Mouse (Mus musculus): ENCODE data around the gene Ttc28. TPM values are rescaled to one million over a fixed set of nuclear protein-coding genes. Genes with fewer than 3 reads are reported as not detected.

Gene Ttc28
- polyA plus RNA-seq, 1 experiment from 2014 or later = 9.0 TPM

DNA sequence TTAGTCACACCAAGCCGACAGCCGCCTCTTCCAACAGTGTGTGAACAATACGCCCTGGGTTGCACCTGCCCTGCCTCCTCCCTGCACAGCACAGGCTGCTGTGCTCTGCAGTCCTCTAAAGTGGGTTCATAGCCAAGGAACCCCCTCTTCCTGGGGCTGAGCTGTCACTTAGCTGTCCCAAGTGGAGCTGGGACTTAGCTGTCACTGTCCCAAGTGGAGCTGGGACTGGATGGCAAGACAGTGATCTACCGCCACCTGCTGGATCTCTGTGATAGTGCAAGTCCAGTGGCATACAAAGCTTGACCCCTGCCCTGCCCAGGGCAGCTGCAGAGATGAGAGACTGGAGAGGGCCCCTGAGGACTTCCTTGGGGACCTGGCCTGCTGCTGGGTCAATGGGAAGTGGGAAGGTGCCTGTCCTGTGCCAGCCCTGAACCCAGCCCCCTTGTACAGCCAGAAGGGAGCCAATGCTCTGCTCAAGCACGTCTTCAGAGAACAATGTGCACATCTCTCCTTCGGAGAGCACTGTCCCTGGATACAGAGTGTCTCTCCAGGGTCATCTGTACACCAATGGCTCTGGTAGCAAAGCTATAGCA lies 390.1 kb downstream of the Ttc28 start:
- no peaks in the 10 kb centered on the region for H3K4me1 ChIP-seq (ENCODE audit: control insufficient read depth, insufficient read depth, low read length)
- peaks cover 12% of the 10 kb centered on the region for H3K36me3 ChIP-seq (ENCODE audit: control insufficient read depth, insufficient read depth, low read length)
- H3K27me3 ChIP-seq (ENCODE audit: control insufficient read depth, insufficient read depth, low read length) = no peaks in the 10 kb centered on the region
- whole genome bisulfite sequencing = 70% methylated on average over 6 of the region's 6 CpGs
- no peak for ATAC-seq (ENCODE audit: insufficient read depth, low FRiP score)
- no peak overlapping the region for H3K4me2 ChIP-seq (ENCODE audit: low read depth, low read length)
- no peak overlapping the region for H3K4me3 ChIP-seq (replicated peaks; ENCODE audit: low read length)
- H3K9ac ChIP-seq (ENCODE audit: low read length) = no peak overlapping the region
- H3K9me3 ChIP-seq (replicated peaks; ENCODE audit: control insufficient read depth, low read length) = peaks cover 9% of the 10 kb centered on the region; the same call in 1 of the 2 replicates
- H3K27ac ChIP-seq (ENCODE audit: low read length) = no peak overlapping the region

DNA sequence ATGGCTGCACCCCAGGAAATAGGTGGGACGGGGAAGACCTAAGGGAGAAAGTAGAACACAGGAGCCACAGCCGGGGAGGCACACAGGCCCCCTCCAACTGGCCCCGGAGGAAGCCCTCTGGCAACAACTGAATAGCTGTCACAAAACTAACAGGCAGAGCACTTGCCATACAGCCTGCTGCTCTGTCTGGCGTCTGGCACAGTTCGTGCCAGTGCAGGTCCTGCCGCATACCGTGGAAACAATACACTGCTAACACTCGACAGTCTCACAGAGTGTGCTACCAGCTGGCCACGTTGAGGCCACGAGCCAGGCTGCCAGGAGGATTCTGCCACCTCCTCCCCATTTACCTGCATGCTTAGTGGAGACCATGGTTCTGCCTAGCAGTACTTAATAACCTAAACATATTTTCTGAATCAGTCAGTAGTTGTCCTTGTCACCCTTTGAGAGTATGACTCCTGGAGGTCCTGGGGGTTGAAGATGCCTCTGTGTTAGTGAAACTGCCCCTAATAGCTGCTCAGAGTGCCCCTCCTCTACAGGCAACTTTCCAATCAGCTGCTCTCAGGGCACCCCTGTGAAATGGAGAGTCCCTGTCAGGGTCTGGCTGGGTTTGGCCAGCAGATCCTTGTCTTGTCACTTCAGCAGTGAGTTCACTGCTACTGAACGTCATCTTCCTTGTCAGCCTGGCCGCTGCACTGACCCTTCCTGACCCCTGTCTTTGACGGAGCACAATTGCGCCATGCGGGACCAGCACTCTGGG lies 390.8 kb downstream of the Ttc28 start:
- 64% methylated on average over 15 of the region's 15 CpGs for WGBS
- Histone ChIP-seq H3K4me2 (ENCODE audit: low read depth, low read length) (no peak overlapping the region), H3K27ac (ENCODE audit: low read length) (no peak overlapping the region), H3K36me3 (ENCODE audit: control insufficient read depth, insufficient read depth, low read length) (peaks cover 12% of the 10 kb centered on the region), H3K27me3 (ENCODE audit: control insufficient read depth, insufficient read depth, low read length) (no peaks in the 10 kb centered on the region), H3K4me3 (replicated peaks; ENCODE audit: low read length) (no peak overlapping the region), H3K9ac (ENCODE audit: low read length) (no peak overlapping the region), H3K4me1 (ENCODE audit: control insufficient read depth, insufficient read depth, low read length) (no peaks in the 10 kb centered on the region), H3K9me3 (replicated peaks; ENCODE audit: control insufficient read depth, low read length) (peaks cover 9% of the 10 kb centered on the region; the same call in 1 of the 2 replicates)
- no peak for ATAC-seq (ENCODE audit: insufficient read depth, low FRiP score)

DNA sequence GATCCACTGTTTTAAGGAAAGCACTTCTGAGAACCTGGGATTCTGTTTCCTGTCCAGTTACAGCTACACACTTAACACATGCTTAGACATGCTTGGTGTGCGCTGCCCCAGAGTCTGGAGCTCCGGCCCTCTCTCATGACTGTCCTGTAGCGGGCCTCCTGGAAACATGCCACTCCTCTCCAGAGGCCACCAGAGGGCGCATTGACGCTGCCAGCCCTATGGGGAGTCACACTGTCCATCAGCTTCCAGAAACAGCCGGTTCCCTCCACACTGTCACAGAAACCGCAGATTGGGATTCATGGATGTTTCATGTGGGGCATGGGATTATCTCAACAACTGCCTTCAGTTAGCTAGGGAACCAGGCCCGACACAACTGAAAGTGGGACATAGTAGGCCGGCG lies 394.0 kb downstream of the Ttc28 start:
- Histone ChIP-seq H3K36me3 (ENCODE audit: control insufficient read depth, insufficient read depth, low read length) (peaks cover 7% of the 10 kb centered on the region; the same call in 1 of the 2 replicates), H3K27me3 (ENCODE audit: control insufficient read depth, insufficient read depth, low read length) (no peaks in the 10 kb centered on the region), H3K4me2 (ENCODE audit: low read depth, low read length) (no peak overlapping the region), H3K27ac (ENCODE audit: low read length) (no peak overlapping the region), H3K4me3 (replicated peaks; ENCODE audit: low read length) (no peak overlapping the region), H3K9me3 (replicated peaks; ENCODE audit: control insufficient read depth, low read length) (no peaks in the 10 kb centered on the region), H3K4me1 (ENCODE audit: control insufficient read depth, insufficient read depth, low read length) (no peaks in the 10 kb centered on the region), H3K9ac (ENCODE audit: low read length) (no peak overlapping the region)
- peak; percentile 46; the same call in 1 of the 2 replicates for ATAC-seq (ENCODE audit: insufficient read depth, low FRiP score)
- 30% methylated on average over 10 of the region's 10 CpGs for WGBS

DNA sequence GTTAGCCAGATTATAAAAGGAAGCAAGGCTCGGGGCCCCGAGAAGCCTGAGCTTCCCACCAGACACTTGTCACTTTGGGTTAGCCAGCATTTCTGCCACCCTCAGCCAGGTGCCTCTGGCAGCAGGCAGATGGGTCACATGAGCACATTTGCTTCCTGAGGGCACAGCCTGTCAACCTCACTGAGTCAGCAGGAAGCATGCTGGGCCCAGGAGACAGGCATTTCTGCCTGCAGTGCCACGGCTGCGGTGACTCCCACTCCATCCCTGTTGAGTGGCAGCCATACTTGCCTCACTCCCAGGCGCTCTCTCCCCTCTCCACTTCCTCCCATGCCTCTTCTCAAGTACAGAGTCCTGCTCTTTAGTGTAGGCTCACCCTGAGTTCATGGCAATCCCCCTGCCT lies 395.3 kb downstream of the Ttc28 start:
- Histone ChIP-seq H3K36me3 (ENCODE audit: control insufficient read depth, insufficient read depth, low read length) (peaks cover 7% of the 10 kb centered on the region; the same call in 1 of the 2 replicates), H3K27ac (ENCODE audit: low read length) (no peak overlapping the region), H3K27me3 (ENCODE audit: control insufficient read depth, insufficient read depth, low read length) (no peaks in the 10 kb centered on the region), H3K4me3 (replicated peaks; ENCODE audit: low read length) (no peak overlapping the region), H3K4me2 (ENCODE audit: low read depth, low read length) (no peak overlapping the region), H3K9me3 (replicated peaks; ENCODE audit: control insufficient read depth, low read length) (no peaks in the 10 kb centered on the region), H3K9ac (ENCODE audit: low read length) (no peak overlapping the region), H3K4me1 (ENCODE audit: control insufficient read depth, insufficient read depth, low read length) (no peaks in the 10 kb centered on the region)
- WGBS = 80% methylated on average over 5 of the region's 5 CpGs
- no peak for ATAC-seq (ENCODE audit: insufficient read depth, low FRiP score)

DNA sequence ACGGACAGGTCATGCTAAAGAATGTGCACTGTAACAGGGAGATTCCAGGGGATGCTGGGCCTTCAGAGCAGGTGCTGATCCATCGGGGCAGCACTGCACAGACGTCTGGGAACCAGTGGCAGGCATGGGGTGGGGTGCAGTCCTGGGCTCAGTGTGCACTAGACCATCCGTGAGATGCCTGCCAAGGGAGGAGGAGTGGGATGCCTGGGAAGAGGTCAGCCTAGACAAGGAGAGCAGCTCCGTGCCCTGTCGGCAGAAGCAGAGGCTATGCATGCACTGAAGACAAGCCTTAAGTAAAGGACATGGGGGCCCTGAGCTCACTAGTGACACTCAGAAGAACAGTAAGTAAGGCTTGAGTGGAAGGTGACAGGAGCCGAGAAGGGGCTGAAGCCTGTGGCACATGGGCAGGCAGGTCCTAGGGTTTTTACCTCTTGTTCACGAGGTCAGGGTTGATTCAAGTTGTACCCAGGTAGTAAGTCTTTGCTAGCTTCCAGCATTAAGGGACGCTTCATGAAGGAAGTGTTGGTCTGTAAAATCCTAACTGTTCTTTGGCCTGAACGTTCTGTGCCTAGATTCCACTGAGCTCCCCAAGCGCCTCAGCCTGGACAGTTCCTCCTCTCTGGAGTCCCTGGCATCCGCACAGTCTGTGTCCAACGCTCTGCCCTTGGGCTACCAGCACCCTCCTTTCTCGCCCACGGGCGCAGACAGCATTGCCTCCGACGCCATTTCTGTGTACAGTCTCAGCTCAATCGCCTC lies 405.0 kb downstream of the Ttc28 start:
- Histone ChIP-seq H3K27ac (ENCODE audit: low read length) (no peak overlapping the region), H3K4me3 (replicated peaks; ENCODE audit: low read length) (no peak overlapping the region), H3K27me3 (ENCODE audit: control insufficient read depth, insufficient read depth, low read length) (no peaks in the 10 kb centered on the region), H3K9ac (ENCODE audit: low read length) (no peak overlapping the region), H3K4me1 (ENCODE audit: control insufficient read depth, insufficient read depth, low read length) (no peaks in the 10 kb centered on the region), H3K4me2 (ENCODE audit: low read depth, low read length) (no peak overlapping the region), H3K9me3 (replicated peaks; ENCODE audit: control insufficient read depth, low read length) (no peaks in the 10 kb centered on the region), H3K36me3 (ENCODE audit: control insufficient read depth, insufficient read depth, low read length) (peaks cover 5% of the 10 kb centered on the region; the same call in 1 of the 2 replicates)
- ATAC-seq (ENCODE audit: insufficient read depth, low FRiP score) = no peak
- WGBS = 83% methylated on average over 19 of the region's 19 CpGs

DNA sequence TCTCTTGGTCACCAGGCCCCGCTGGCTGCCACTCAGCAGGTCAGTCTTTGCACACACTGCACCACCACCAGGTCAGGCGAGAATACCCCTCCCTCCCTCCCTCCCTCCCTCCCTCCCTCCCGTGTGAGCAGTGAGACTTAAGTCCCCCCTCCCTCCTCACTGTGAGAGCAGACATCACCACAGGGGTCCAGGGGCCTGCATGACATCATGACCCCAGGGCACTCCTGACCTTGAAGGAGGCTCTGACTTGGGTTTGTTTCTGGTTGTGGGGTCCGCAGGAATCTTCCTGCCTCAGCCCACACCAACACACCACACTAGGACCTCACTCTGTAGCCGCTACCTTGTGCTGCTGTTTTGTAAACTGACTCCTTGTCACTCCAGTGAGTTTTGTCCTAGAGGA lies 408.0 kb downstream of the Ttc28 start:
- H3K27ac ChIP-seq (ENCODE audit: low read length) = no peak overlapping the region
- ATAC-seq (ENCODE audit: insufficient read depth, low FRiP score) = no peak
- H3K9ac ChIP-seq (ENCODE audit: low read length) = no peak overlapping the region
- H3K36me3 ChIP-seq (ENCODE audit: control insufficient read depth, insufficient read depth, low read length) = peaks cover 5% of the 10 kb centered on the region; the same call in 1 of the 2 replicates
- no peaks in the 10 kb centered on the region for H3K27me3 ChIP-seq (ENCODE audit: control insufficient read depth, insufficient read depth, low read length)
- H3K9me3 ChIP-seq (replicated peaks; ENCODE audit: control insufficient read depth, low read length) = no peaks in the 10 kb centered on the region
- no peak overlapping the region for H3K4me3 ChIP-seq (replicated peaks; ENCODE audit: low read length)
- H3K4me2 ChIP-seq (ENCODE audit: low read depth, low read length) = no peak overlapping the region
- H3K4me1 ChIP-seq (ENCODE audit: control insufficient read depth, insufficient read depth, low read length) = no peaks in the 10 kb centered on the region
- 78% methylated on average over 5 of the region's 5 CpGs for WGBS

DNA sequence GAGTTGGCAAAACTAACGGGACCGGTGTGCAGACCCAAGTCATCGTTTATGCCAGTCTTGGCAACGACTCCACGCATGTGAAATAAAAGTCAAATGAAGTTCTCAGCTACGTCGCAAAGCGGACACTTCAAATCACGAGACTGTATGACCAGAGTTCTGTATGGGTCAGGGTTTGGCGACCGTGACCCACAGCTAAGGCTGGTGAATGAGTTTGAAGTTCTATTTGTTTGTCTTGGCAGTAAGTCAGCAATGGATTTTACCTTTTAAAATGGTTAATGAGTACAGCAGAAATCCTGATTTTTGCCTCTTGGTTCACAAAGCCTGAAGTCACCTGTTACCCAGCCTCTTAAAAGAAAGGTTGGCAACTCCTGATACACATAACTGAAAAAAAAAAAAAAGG lies 408.9 kb downstream of the Ttc28 start:
- 76% methylated on average over 11 of the region's 11 CpGs for WGBS
- H3K4me2 ChIP-seq (ENCODE audit: low read depth, low read length) = no peak overlapping the region
- H3K4me1 ChIP-seq (ENCODE audit: control insufficient read depth, insufficient read depth, low read length) = no peaks in the 10 kb centered on the region
- no peak overlapping the region for H3K9ac ChIP-seq (ENCODE audit: low read length)
- H3K27me3 ChIP-seq (ENCODE audit: control insufficient read depth, insufficient read depth, low read length) = no peaks in the 10 kb centered on the region
- ATAC-seq (ENCODE audit: insufficient read depth, low FRiP score) = no peak
- peaks cover 5% of the 10 kb centered on the region; the same call in 1 of the 2 replicates for H3K36me3 ChIP-seq (ENCODE audit: control insufficient read depth, insufficient read depth, low read length)
- H3K9me3 ChIP-seq (replicated peaks; ENCODE audit: control insufficient read depth, low read length) = no peaks in the 10 kb centered on the region
- H3K27ac ChIP-seq (ENCODE audit: low read length) = no peak overlapping the region
- H3K4me3 ChIP-seq (replicated peaks; ENCODE audit: low read length) = no peak overlapping the region

DNA sequence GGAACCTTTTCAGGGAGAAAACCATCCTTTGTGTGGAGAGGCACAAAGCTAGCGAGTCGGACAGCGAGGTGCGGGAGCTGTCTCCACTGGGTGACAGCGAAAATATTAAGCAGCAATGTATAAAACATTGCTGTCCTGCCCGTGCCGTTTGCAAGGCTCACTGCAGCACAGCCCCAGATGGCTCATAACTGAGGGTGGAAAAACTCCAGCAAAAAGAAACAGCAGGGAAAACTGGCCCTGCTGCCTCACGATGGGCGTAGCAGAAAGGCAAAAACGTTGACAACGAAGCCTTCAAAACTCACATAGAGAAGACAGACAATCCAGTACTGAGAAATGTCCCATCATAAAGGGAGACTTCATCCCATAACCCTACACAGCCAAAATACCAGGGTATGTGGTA lies 410.5 kb downstream of the Ttc28 start:
- H3K9me3 ChIP-seq (replicated peaks; ENCODE audit: control insufficient read depth, low read length) = no peaks in the 10 kb centered on the region
- no peaks in the 10 kb centered on the region for H3K27me3 ChIP-seq (ENCODE audit: control insufficient read depth, insufficient read depth, low read length)
- no peaks in the 10 kb centered on the region for H3K4me1 ChIP-seq (ENCODE audit: control insufficient read depth, insufficient read depth, low read length)
- WGBS = 81% methylated on average over 11 of the region's 11 CpGs
- ATAC-seq (ENCODE audit: insufficient read depth, low FRiP score) = no peak
- H3K36me3 ChIP-seq (ENCODE audit: control insufficient read depth, insufficient read depth, low read length) = peaks cover 5% of the 10 kb centered on the region; the same call in 1 of the 2 replicates
- H3K4me3 ChIP-seq (replicated peaks; ENCODE audit: low read length) = no peak overlapping the region
- H3K9ac ChIP-seq (ENCODE audit: low read length) = no peak overlapping the region
- H3K27ac ChIP-seq (ENCODE audit: low read length) = no peak overlapping the region
- no peak overlapping the region for H3K4me2 ChIP-seq (ENCODE audit: low read depth, low read length)

DNA sequence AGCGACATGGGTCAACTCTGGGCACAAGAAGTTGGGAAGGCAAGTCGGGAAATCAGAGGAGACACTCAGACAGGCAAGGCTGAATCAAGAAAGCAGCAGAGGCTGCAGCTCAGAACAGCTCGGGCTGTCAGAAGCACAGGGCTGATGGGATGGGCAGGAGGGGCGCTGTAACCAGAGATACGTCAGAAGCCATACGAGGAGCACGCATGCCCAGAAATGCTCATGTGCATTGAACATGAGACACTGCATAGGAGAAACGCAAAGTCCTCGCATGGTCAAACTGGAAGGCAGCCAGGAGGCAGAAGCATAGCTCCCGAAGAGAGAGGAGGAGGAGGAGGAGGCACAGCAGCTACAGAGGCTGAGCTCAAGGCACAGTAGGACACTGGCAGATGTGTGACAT lies 412.0 kb downstream of the Ttc28 start:
- Histone ChIP-seq H3K4me1 (ENCODE audit: control insufficient read depth, insufficient read depth, low read length) (no peaks in the 10 kb centered on the region), H3K9me3 (replicated peaks; ENCODE audit: control insufficient read depth, low read length) (no peaks in the 10 kb centered on the region), H3K4me2 (ENCODE audit: low read depth, low read length) (peak overlapping the region; percentile 21; the same call in 1 of the 2 replicates), H3K36me3 (ENCODE audit: control insufficient read depth, insufficient read depth, low read length) (no peaks in the 10 kb centered on the region), H3K27me3 (ENCODE audit: control insufficient read depth, insufficient read depth, low read length) (no peaks in the 10 kb centered on the region), H3K9ac (ENCODE audit: low read length) (peak overlapping the region; percentile 16), H3K27ac (ENCODE audit: low read length) (no peak overlapping the region), H3K4me3 (replicated peaks; ENCODE audit: low read length) (no peak overlapping the region)
- 0 out of 2 replicates have a peak, but pooled peaks have one; percentile 44 for ATAC-seq (ENCODE audit: insufficient read depth, low FRiP score)
- WGBS = 42% methylated on average over 10 of the region's 10 CpGs
